Mouse (Mus musculus): Measurements from ENCODE around the gene Fndc11. TPM values are rescaled to one million over a fixed set of nuclear protein-coding genes. Genes with fewer than 3 reads are reported as not detected.

The Fndc11 gene
- total RNA-seq, 4 experiments from 2014 or later, result not detected

- DNase-seq (ENCODE audit: low spot score in 2 of 2), result no peak
Observed at GRCm38 (mm10) chr2:181218881-181219485, 830 bp upstream of the Fndc11 start.

- DNase-seq (ENCODE audit: low spot score in 2 of 2), result no peak
Observed at GRCm38 (mm10) chr2:181220361-181220760, 548 bp downstream of the Fndc11 start.

GRCm38 (mm10) chr2:181224994-181225393 lies 5.2 kb downstream of the Fndc11 start:
- DNase-seq (ENCODE audit: low spot score in 2 of 2), result no peak

GRCm38 (mm10) chr2:181227122-181227521 lies 7.3 kb downstream of the Fndc11 start:
- no peak for DNase-seq (ENCODE audit: low spot score in 2 of 2)

- DNase-seq (ENCODE audit: low spot score in 2 of 2), result no peak
Observed at GRCm38 (mm10) chr2:181228335-181228734, 8.5 kb downstream of the Fndc11 start.

GRCm38 (mm10) chr2:181231171-181231570 lies 11.4 kb downstream of the Fndc11 start:
- no peak for DNase-seq (ENCODE audit: low spot score in 2 of 2)

- no peak for DNase-seq (ENCODE audit: low spot score in 2 of 2)
Observed at GRCm38 (mm10) chr2:181233443-181233842, 13.6 kb downstream of the Fndc11 start.

GRCm38 (mm10) chr2:181234680-181235079 lies 14.9 kb downstream of the Fndc11 start:
- DNase-seq (ENCODE audit: low spot score in 2 of 2), result no peak

GRCm38 (mm10) chr2:181235681-181236566 lies 16.1 kb downstream of the Fndc11 start:
- DNase-seq (ENCODE audit: low spot score in 2 of 2), result no peak

GRCm38 (mm10) chr2:181237251-181238014 lies 17.6 kb downstream of the Fndc11 start:
- DNase-seq (ENCODE audit: low spot score in 2 of 2), result no peak

GRCm38 (mm10) chr2:181238091-181238610 lies 18.3 kb downstream of the Fndc11 start:
- DNase-seq (ENCODE audit: low spot score in 2 of 2), result no peak

- no peak for DNase-seq (ENCODE audit: low spot score in 2 of 2)
Observed at GRCm38 (mm10) chr2:181238861-181239260, 19.0 kb downstream of the Fndc11 start.

GRCm38 (mm10) chr2:181239261-181239660 lies 19.4 kb downstream of the Fndc11 start:
- DNase-seq (ENCODE audit: low spot score in 2 of 2), result no peak

- DNase-seq (ENCODE audit: low spot score in 2 of 2), result no peak
Observed at GRCm38 (mm10) chr2:181240806-181241440, 21.1 kb downstream of the Fndc11 start.

GRCm38 (mm10) chr2:181241602-181242313 lies 21.9 kb downstream of the Fndc11 start, which contains the start of gene Helz2:
TSS of gene Helz2 (minus strand) at chr2:181242027.
- DNase-seq (ENCODE audit: low spot score in 2 of 2), result no peak

GRCm38 (mm10) chr2:181242314-181242665 lies 22.5 kb downstream of the Fndc11 start:
- DNase-seq (ENCODE audit: low spot score in 2 of 2), result no peak

- no peak for DNase-seq (ENCODE audit: low spot score in 2 of 2)
Observed at GRCm38 (mm10) chr2:181243706-181244394, 24.0 kb downstream of the Fndc11 start.

- DNase-seq (ENCODE audit: low spot score in 2 of 2), result no peak
Observed at GRCm38 (mm10) chr2:181245031-181245430, 25.2 kb downstream of the Fndc11 start.

GRCm38 (mm10) chr2:181249217-181249616 lies 29.4 kb downstream of the Fndc11 start:
- DNase-seq (ENCODE audit: low spot score in 2 of 2), result no peak

GRCm38 (mm10) chr2:181251841-181252240 lies 32.0 kb downstream of the Fndc11 start:
- no peak for DNase-seq (ENCODE audit: low spot score in 2 of 2)
